Mouse (Mus musculus): ENCODE data around the gene Tmem243. TPM values are rescaled to one million over a fixed set of nuclear protein-coding genes. Genes with fewer than 3 reads are reported as not detected.

Gene Tmem243
- total and polyA plus RNA-seq, 3 experiments = 3.5 to 14.9 TPM; not detected in 1

DNA sequence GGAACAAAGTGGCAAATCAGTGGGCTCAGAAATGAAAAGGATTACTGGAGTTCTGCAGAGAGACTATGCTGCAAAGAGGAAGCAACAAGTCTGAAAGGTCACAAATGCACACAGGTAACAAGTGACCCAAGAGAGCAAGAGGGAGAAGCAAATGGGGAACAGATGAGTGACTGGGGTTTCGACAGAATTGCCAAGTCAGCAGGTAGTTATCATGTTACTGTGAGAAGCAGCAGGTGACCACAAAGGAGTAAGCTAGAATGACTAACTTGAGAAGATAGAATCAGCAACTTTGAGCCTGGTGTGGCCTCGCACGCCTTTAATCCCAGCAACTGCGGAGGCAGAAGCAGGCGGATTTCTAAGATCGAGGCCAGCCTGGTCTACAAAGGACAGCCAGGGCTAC, 41.9 kb downstream of the Tmem243 start:
- peak; percentile 27 for DNase-seq (ENCODE audit: low read depth, low spot score)
- TF ChIP-seq MAFK (IDR thresholded peaks at IDR 0.05; ENCODE audit: borderline replicate concordance, low read depth, low read length) (peak; percentile 76), ZNF384 (IDR thresholded peaks at IDR 0.05; ENCODE audit: low read depth, low read length) (no peak), ZC3H11A (IDR thresholded peaks at IDR 0.05; ENCODE audit: low read depth, low read length) (no peak)
- no peak overlapping the region for H3K4me3 ChIP-seq (ENCODE audit: control insufficient read depth in 1 of 2, insufficient read depth in 1 of 2, low read depth in 2 of 2, low read length in 2 of 2)
- no peak overlapping the region for H3K27ac ChIP-seq (ENCODE audit: control insufficient read depth, low read depth, low read length)
- H3K4me1 ChIP-seq (ENCODE audit: control insufficient read depth in 1 of 2, insufficient read depth in 2 of 2, low read length in 2 of 2) = no peaks in the 10 kb centered on the region
- no peak overlapping the region for H3K9ac ChIP-seq (ENCODE audit: control insufficient read depth, low read depth, low read length, poor library complexity, severe bottlenecking)
- no peaks in the 10 kb centered on the region for H3K79me2 ChIP-seq (ENCODE audit: control insufficient read depth, insufficient read depth, low read length, poor library complexity)
- H3K9me3 ChIP-seq (replicated peaks; ENCODE audit: insufficient read depth, low read length) = no peaks in the 10 kb centered on the region
- H3K27me3 ChIP-seq (ENCODE audit: control insufficient read depth in 1 of 2, insufficient read depth in 2 of 2, low read length in 2 of 2) = no peaks in the 10 kb centered on the region
- H3K36me3 ChIP-seq (ENCODE audit: control insufficient read depth in 1 of 2, insufficient read depth in 2 of 2, low read length in 2 of 2) = peaks cover 0 to 28% of the 10 kb centered on the region in 2 experiments; a peak in 3 of 4 replicates

- no peaks in the 10 kb centered on the region for H3K4me1 ChIP-seq (ENCODE audit: control insufficient read depth in 1 of 2, insufficient read depth in 2 of 2, low read length in 2 of 2)
- H3K27me3 ChIP-seq (ENCODE audit: control insufficient read depth in 1 of 2, insufficient read depth in 2 of 2, low read length in 2 of 2) = no peaks in the 10 kb centered on the region
- H3K36me3 ChIP-seq (ENCODE audit: control insufficient read depth in 1 of 2, insufficient read depth in 2 of 2, low read length in 2 of 2) = peaks cover 0 to 15% of the 10 kb centered on the region in 2 experiments; a peak in 2 of 4 replicates
- H3K9ac ChIP-seq (ENCODE audit: control insufficient read depth, low read depth, low read length, poor library complexity, severe bottlenecking) = no peak overlapping the region
- 0 out of 2 replicates have a peak, but pooled peaks cover 2% of the 10 kb centered on the region for H3K79me2 ChIP-seq (ENCODE audit: control insufficient read depth, insufficient read depth, low read length, poor library complexity)
- no peaks in the 10 kb centered on the region for H3K9me3 ChIP-seq (replicated peaks; ENCODE audit: insufficient read depth, low read length)
- TF ChIP-seq MAX (IDR thresholded peaks at IDR 0.05; ENCODE audit: low read length) (no peak), E2F4 (IDR thresholded peaks at IDR 0.05; ENCODE audit: borderline replicate concordance, low read depth, low read length) (no peak), MEF2A (IDR thresholded peaks at IDR 0.05; ENCODE audit: extremely low read depth, insufficient replicate concordance, low read depth, low read length, poor library complexity, severe bottlenecking) (no peak), SMC3 (IDR thresholded peaks at IDR 0.05; ENCODE audit: low read depth, low read length) (no peak), MAZ (IDR thresholded peaks at IDR 0.05; ENCODE audit: low read depth, low read length) (no peak), TAL1 (IDR thresholded peaks at IDR 0.05; ENCODE audit: low read length) (no peak), NRF1 (IDR thresholded peaks at IDR 0.05; ENCODE audit: insufficient read depth, low read depth, low read length, poor library complexity, severe bottlenecking) (no peak), RAD21 (IDR thresholded peaks at IDR 0.05; ENCODE audit: low read depth, low read length) (no peak), BHLHE40 (IDR thresholded peaks at IDR 0.05; ENCODE audit: borderline replicate concordance, low read depth, low read length) (no peak), POLR2AphosphoS5 (IDR thresholded peaks at IDR 0.05; ENCODE audit: borderline replicate concordance, low read depth, low read length) (no peak), CHD1 (IDR thresholded peaks at IDR 0.05; ENCODE audit: low read depth, low read length) (no peak), ZNF384 (IDR thresholded peaks at IDR 0.05; ENCODE audit: low read depth, low read length) (no peak), EP300 (IDR thresholded peaks at IDR 0.05; ENCODE audit: low read depth in 1 of 2, low read length in 2 of 2) (no peak), NELFE (IDR thresholded peaks at IDR 0.05; ENCODE audit: low read depth, low read length) (no peak), RCOR1 (IDR thresholded peaks at IDR 0.05; ENCODE audit: low read depth, low read length) (no peak), USF1 (IDR thresholded peaks at IDR 0.05; ENCODE audit: low read depth, low read length) (no peak), TCF12 (IDR thresholded peaks at IDR 0.05; ENCODE audit: low read depth, low read length) (no peak), ZC3H11A (IDR thresholded peaks at IDR 0.05; ENCODE audit: low read depth, low read length) (no peak), SIN3A (IDR thresholded peaks at IDR 0.05; ENCODE audit: low read length) (no peak)
- no peak overlapping the region for H3K27ac ChIP-seq (ENCODE audit: control insufficient read depth, low read depth, low read length)
- no peak overlapping the region for H3K4me3 ChIP-seq (ENCODE audit: control insufficient read depth in 1 of 2, insufficient read depth in 1 of 2, low read depth in 2 of 2, low read length in 2 of 2)
- no peak for DNase-seq (ENCODE audit: low read depth, low spot score)
These were observed 48.9 kb downstream of the Tmem243 start for GRCm38 (mm10) chr5:9149273-9149850.
